Mouse (Mus musculus) midbrain, embryonic 10.5 days (tissue): Measurements from ENCODE around the gene Ubxn1. TPM values are rescaled to one million over a fixed set of nuclear protein-coding genes. Genes with fewer than 3 reads are reported as not detected.
"Not testable (repeated sequence)": the region's sequence is repeated elsewhere in the genome, so short reads cannot be mapped to it uniquely, and the experiment has no call there.

Experiments used
- DNase-seq: peaks from one replicate; pipeline ENCODE4 v3.0.0-alpha.2; 2017; ENCODE audit warnings: low spot score
- H3K27ac ChIP-seq: fragments of 300-500 bp; sonication (generic); replicated peaks from 2 replicates; pipeline ENCODE4 v1.5.1; 2016; ENCODE audit warnings: mild to moderate bottlenecking
- H3K27me3 ChIP-seq: fragments of 300-500 bp; sonication (generic); 2 replicates; pipeline ENCODE4 v1.6.1; 2016; ENCODE audit warnings: low read depth, mild to moderate bottlenecking; ENCODE audit not compliant: poor library complexity, severe bottlenecking
- H3K36me3 ChIP-seq: fragments of 300-500 bp; sonication (generic); 2 replicates; pipeline ENCODE4 v1.6.1; 2016; ENCODE audit warnings: mild to moderate bottlenecking, moderate library complexity
- H3K4me1 ChIP-seq: fragments of 300-500 bp; sonication (generic); 2 replicates; pipeline ENCODE4 v1.6.1; 2016
- H3K4me3 ChIP-seq: fragments of 300-500 bp; sonication (generic); 2 replicates; pipeline ENCODE4 v1.5.1; 2016; ENCODE audit warnings: mild to moderate bottlenecking, moderate library complexity
- H3K9me3 ChIP-seq: fragments of 300-500 bp; sonication (generic); replicated peaks from 2 replicates; pipeline ENCODE4 v1.6.1; 2016; ENCODE audit warnings: mild to moderate bottlenecking
- WGBS: fragments of 180-500 bp; shearing (Covaris S2); methylation state at CpG from one replicate; pipeline ENCODE4 v1.1.7; 2016; 5-methylcytosine and 5-hydroxymethylcytosine counted together
- polyA plus RNA-seq: library from polyadenylated mRNA; unstranded; fragments of >200 nt; fragmentation: Nextera tagmentation; extraction: Ambion mirVana; gene quantifications from 2 replicates; pipeline ENCODE4 v1.2.1, GENCODE M21; 2016

Ubxn1 gene
- polyA plus RNA-seq, 1 experiment from 2014 or later, result 205 TPM

DNA sequence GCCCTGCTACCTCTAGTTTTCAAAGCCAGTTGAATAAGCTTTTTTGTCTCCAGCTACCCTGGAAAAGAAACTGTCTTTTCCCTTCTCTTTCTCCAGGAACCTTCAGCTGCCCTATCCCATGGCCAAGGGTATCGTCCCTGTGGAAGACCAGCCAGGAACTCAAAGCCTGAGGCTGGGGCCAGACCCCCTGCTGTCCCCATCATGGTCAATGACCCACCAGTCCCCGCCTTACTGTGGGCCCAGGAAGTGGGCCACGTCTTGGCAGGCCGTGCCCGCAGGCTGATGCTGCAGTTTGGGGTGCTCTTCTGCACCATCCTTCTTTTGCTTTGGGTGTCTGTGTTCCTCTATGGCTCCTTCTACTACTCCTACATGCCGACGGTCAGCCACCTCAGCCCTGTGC lies 30.3 kb upstream of the Ubxn1 start:
- Histone ChIP-seq H3K4me1 (peaks cover 46% of the 10 kb centered on the region), H3K27ac (peak overlapping the region; percentile 98), H3K36me3 (peaks cover 43% of the 10 kb centered on the region), H3K27me3 (no peaks in the 10 kb centered on the region), H3K4me3 (peak overlapping the region; percentile 61; the same call in 1 of the 2 replicates), H3K9me3 (no peaks in the 10 kb centered on the region)
- no peak for DNase-seq
- WGBS, result 92% methylated on average over 7 of the region's 7 CpGs

DNA sequence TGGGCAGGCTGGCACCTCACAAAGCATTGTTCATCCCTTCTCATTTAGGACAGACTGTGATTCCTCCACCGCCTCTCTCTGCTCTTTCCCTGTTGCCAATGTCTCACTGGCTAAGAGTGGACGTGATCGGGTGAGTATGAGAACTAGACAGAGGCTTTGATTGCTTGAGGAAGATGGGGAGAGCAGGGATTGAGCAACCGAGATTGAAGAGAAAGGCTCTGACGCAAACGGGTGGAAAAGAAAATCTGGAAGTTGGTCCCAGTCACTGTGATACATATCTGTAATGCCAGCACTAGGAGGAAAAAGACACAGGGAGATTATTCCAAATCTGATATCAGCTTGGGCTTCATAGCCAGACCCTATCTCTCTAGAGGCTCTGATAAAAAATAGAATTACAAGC lies 28.3 kb upstream of the Ubxn1 start:
- no peak for DNase-seq
- no peaks in the 10 kb centered on the region for H3K9me3 ChIP-seq
- 90% methylated on average over 6 of the region's 6 CpGs for WGBS
- H3K27me3 ChIP-seq, result no peaks in the 10 kb centered on the region
- H3K4me3 ChIP-seq, result no peak overlapping the region
- no peak overlapping the region for H3K27ac ChIP-seq
- peaks cover 53% of the 10 kb centered on the region for H3K36me3 ChIP-seq
- peaks cover 35% of the 10 kb centered on the region for H3K4me1 ChIP-seq

DNA sequence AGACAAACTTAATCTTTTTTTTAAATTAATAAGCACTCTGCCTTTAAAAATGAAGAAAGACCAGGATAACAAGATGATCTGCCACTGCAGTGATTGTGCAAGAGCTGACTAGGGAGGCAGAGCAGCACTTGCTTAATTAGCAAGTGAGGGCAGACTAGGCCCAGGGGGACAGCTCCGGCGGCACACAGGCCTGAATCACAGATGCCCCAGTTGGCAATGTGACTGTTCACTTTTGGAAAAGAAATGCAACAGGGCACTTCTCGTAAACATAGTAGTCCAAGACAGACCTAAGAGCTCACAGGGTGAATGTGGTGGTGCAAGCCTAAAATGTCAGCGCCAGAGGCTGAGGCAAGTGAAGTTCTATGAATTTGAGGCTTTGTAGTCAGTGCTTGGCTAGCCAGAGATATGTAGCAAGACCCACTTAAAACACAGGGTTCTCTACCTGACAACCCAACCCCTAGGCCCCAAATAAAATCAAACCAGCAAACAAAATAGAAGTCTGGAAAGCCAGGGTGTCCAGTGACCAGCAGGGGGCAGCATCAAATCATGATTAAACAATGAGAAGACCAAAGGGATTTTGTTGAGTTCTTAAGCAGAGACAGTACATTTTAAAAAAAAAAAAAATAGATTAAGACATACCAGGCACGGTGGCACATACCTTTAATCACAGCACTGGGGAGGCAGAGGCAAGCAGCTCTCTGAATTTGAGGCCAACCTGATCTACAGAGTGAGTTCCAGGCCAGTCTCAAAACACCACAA lies 26.7 kb upstream of the Ubxn1 start:
- Histone ChIP-seq H3K9me3 (no peaks in the 10 kb centered on the region), H3K4me1 (peaks cover 19% of the 10 kb centered on the region), H3K27ac (no peak overlapping the region), H3K4me3 (no peak overlapping the region), H3K36me3 (peaks cover 60% of the 10 kb centered on the region), H3K27me3 (no peaks in the 10 kb centered on the region)
- 71% methylated on average over 5 of the region's 5 CpGs for WGBS
- peak; percentile 69 for DNase-seq

DNA sequence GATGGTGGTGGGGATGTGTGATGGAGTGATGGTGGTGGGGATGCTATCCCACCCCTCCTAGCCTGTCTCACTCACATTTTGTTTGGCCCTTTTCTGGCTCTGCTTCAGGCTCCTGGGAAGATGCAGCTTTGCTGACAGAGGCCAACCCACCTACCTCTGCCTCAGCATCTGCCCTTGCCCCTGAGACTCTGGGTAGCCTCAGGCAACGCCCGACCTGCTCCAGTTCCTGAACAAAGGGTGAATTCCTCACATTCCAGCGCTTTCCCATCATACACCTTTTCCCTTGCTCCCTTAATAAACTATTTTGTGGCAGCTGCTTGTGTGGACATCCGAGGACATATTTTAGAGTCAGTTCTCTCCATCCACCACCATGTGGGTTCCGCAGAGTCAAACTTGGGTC lies 22.9 kb upstream of the Ubxn1 start:
- H3K27ac ChIP-seq, result no peak overlapping the region
- 86% methylated on average over 5 of the region's 5 CpGs for WGBS
- H3K4me3 ChIP-seq, result no peak overlapping the region
- peaks cover 7% of the 10 kb centered on the region; the same call in 1 of the 2 replicates for H3K4me1 ChIP-seq
- no peaks in the 10 kb centered on the region for H3K9me3 ChIP-seq
- no peaks in the 10 kb centered on the region for H3K27me3 ChIP-seq
- peaks cover 38% of the 10 kb centered on the region for H3K36me3 ChIP-seq
- no peak for DNase-seq

DNA sequence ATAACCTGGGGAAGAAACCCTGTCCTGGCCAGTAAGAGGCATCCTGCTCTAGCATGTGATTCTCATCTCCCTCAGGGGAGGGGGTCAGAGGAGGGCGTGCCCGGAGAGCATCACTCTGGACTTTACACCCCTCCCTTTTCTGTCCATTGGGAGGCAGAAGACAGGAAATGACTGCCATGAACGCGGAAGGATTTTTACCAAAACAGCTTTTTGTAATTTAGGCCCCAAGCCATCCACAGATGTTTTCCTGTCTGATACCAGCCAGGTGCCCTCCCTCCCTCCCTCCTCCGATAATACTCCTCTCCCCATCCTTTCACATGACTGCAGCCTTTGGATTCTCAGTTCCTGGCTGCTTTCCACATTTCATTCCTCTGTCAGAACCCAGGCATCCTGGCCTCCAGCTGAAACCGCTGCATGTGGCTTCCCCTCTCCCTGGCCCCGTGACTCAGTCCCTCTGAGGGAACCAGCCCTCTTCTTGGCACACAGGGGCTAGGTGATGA lies 20.8 kb upstream of the Ubxn1 start, which contains the start of gene Lrrn4cl:
TSS of gene Lrrn4cl (plus strand) at position 367 of the 500 bp plus-strand sequence.
- no peak for DNase-seq

DNA sequence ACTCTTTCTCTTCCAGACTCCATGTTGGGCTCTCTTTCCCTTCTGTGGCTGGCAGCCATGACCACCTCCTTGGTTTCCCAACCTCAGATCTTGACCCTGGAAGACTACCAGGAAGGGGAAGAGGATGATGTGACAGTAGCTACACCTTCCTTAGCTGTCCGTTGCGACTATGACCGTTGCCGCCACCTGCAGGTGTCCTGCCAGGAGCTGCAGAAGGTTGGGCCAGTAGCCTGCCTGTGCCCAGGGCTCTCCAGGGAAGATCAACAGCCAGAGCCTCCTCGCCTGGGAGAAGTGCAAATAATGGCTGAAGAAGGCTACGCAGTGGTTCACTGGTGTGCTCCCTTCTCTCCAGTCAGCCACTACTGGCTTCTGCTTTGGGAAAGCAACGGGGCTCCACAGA lies 19.7 kb upstream of the Ubxn1 start:
- Histone ChIP-seq H3K27ac (no peak overlapping the region), H3K4me3 (no peak overlapping the region), H3K27me3 (no peaks in the 10 kb centered on the region), H3K4me1 (peaks cover 7% of the 10 kb centered on the region; the same call in 1 of the 2 replicates), H3K9me3 (no peaks in the 10 kb centered on the region), H3K36me3 (peaks cover 20% of the 10 kb centered on the region)
- no peak for DNase-seq
- WGBS, result 55% methylated on average over 7 of the region's 7 CpGs

More for the DNA sequence above, 20.8 kb upstream of the Ubxn1 start, which contains the start of gene Lrrn4cl:
- WGBS, result 36% methylated on average over 7 of the region's 7 CpGs
- Histone ChIP-seq H3K27me3 (no peaks in the 10 kb centered on the region), H3K9me3 (no peaks in the 10 kb centered on the region), H3K27ac (0 out of 2 replicates have a peak within 1 kb of the TSS, but pooled peaks have one; percentile 38), H3K36me3 (peaks cover 32% of the 10 kb centered on the region), H3K4me3 (no peak within 1 kb of the TSS), H3K4me1 (peaks cover 7% of the 10 kb centered on the region; the same call in 1 of the 2 replicates)

DNA sequence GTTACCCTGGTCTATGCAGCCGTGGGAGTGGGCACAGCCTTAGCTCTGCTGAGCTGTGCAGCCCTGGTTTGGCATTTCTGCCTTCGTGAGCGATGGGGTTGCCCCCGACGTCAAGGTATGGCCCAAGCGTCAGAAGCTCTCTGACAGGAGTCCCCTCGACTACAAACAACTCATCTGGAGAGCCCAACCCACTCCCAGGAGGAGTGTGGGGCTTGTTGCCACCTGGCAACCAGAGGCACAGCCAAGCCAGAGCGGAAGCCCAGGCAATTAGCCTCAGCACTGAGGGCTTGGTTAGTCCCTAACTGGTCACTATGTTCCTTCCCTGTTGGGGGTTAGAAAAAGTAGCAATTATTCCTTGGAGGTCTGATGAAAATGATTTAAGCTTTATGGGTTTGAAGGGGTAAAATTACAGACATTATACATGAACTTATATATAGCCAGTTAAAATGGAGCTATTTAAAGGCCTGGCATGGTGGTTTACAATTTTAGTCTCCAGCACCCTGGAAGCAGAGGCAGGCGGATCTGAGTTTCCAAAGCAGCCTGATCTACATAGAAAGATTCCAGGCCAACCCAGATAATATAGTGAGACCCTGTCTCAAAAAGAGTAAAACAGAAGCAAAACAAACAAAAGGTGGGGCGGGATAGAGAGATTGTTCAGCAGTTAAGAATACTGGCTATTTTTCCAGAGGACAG lies 18.9 kb upstream of the Ubxn1 start:
- Histone ChIP-seq H3K9me3 (no peaks in the 10 kb centered on the region), H3K27ac (no peak overlapping the region), H3K27me3 (no peaks in the 10 kb centered on the region), H3K4me1 (peaks cover 7% of the 10 kb centered on the region; the same call in 1 of the 2 replicates), H3K4me3 (no peak overlapping the region), H3K36me3 (peaks cover 13% of the 10 kb centered on the region)
- DNase-seq, result no peak
- 62% methylated on average over 10 of the region's 10 CpGs for WGBS

DNA sequence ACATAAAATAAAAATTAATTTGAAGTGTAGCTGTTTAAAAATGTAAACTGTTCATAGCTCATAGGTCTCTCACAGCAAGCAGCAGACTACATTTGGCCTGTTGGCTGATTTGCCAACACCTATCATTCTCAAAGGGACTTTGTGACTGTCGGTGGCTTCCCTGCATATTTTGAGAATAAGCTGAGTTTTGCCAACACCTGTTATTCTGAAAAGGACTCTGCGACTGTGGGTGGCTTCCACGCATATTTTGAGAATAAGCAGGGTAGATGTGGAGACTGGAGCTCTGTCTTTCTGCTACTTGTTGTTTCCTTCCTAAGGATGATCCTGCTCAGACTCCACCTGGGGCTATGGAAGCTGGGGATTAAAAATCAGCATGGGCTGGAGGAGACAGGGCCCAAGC lies 18.2 kb upstream of the Ubxn1 start:
- Histone ChIP-seq H3K27ac (no peak overlapping the region), H3K4me1 (peaks cover 7% of the 10 kb centered on the region; the same call in 1 of the 2 replicates), H3K9me3 (no peaks in the 10 kb centered on the region), H3K36me3 (peaks cover 5% of the 10 kb centered on the region), H3K27me3 (no peaks in the 10 kb centered on the region), H3K4me3 (no peak overlapping the region)
- 85% methylated on average over 3 of the region's 3 CpGs for WGBS
- DNase-seq, result no peak

DNA sequence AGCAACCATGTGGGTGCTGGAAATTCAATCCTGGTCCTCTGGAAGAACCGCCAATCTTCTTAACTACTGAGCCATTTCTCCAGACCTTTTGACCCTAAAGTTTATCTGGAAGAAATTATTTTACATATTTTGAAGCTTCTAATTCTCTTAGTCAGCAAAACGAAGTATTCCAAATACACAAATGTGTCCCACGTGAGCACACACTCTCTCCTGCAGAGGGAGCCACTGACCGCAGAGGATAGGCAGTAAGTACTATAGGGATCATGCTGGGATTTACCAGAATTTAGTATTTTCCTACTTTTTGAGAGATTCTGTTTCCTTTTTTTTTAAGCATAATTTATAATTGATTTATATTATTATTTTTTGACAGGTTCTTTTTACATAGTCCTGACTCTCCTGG lies 13.6 kb upstream of the Ubxn1 start:
- WGBS, result 46% methylated on average over 4 of the region's 4 CpGs
- H3K27ac ChIP-seq, result no peak overlapping the region
- no peaks in the 10 kb centered on the region for H3K27me3 ChIP-seq
- DNase-seq, result no peak
- H3K4me1 ChIP-seq, result no peaks in the 10 kb centered on the region
- no peak overlapping the region for H3K4me3 ChIP-seq
- no peaks in the 10 kb centered on the region for H3K36me3 ChIP-seq
- H3K9me3 ChIP-seq, result no peaks in the 10 kb centered on the region

DNA sequence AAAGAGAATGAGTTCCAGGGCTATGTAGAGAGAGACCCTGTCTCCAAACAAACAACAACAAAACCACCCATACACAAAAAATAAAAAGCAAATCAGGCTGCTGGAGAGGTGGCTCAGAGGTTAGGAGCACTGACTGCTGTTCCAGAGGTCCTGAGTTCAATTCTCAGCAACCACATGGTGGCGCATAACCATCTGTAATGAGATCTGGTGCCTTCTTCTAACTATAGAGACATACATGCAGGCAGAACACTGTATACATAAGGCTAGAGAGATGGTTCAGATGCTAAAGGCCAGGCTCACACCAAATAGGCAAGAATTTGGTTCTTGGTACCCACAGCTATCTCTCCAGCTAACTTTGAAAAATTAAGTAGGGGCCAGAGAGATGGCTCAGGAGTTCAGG lies 12.3 kb upstream of the Ubxn1 start:
- DNase-seq, result no peak
- Histone ChIP-seq H3K27me3 (no peaks in the 10 kb centered on the region), H3K27ac (no peak overlapping the region), H3K36me3 (no peaks in the 10 kb centered on the region), H3K4me1 (no peaks in the 10 kb centered on the region), H3K4me3 (no peak overlapping the region), H3K9me3 (no peaks in the 10 kb centered on the region)
- WGBS, result 25% methylated on average over 1 of the region's 1 CpGs

DNA sequence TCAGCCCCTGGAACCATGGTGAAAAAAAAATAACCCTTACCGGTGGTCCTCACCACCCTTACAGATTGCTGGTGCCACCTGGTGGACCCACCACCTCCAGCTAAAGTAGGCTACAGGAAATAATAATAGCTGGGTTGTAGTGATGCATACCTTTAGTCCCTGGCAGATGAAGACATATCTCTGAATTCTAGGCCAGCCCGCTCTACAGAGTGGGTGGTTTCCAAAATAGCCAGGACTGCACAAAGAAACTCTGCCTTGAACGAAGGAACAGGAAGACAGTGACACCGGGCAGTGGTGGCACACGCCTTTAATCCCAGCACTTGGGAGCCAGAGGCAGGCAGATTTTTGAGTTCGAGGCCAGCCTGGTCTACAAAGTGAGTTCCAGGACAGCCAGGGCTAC lies 7.0 kb upstream of the Ubxn1 start:
- H3K27ac ChIP-seq, result no peak overlapping the region
- no peaks in the 10 kb centered on the region for H3K4me1 ChIP-seq
- H3K4me3 ChIP-seq, result no peak overlapping the region
- WGBS, result 85% methylated on average over 6 of the region's 6 CpGs
- H3K36me3 ChIP-seq, result no peaks in the 10 kb centered on the region
- no peak for DNase-seq
- no peaks in the 10 kb centered on the region for H3K9me3 ChIP-seq
- no peaks in the 10 kb centered on the region for H3K27me3 ChIP-seq

DNA sequence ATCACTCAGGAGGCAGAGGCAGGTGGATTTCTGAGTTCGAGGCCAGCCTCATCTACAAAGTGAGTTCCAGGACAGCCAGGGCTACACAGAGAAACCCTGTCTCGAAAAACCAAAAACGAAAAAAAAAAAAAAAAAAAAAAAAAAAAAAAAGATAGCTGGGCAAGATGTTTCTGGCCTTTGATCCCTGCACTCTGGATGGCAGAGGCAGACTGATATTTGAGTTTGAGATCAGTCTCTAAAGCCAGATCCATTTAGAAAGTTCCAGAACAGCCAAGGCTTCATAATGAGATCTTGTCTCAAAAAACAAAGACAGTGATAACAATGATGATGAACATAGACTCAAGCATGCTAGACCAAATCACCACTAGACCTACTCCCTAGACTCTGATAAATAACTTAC lies 915 bp upstream of the Ubxn1 start:
- not testable (repeated sequence) for H3K27me3 ChIP-seq, H3K9me3 ChIP-seq, DNase-seq, H3K27ac ChIP-seq, H3K4me3 ChIP-seq
- WGBS, result 75% methylated on average over 3 of the region's 3 CpGs
- H3K36me3 ChIP-seq, result peaks cover 25% of the 10 kb centered on the region
- H3K4me1 ChIP-seq, result peaks cover 13% of the 10 kb centered on the region

DNA sequence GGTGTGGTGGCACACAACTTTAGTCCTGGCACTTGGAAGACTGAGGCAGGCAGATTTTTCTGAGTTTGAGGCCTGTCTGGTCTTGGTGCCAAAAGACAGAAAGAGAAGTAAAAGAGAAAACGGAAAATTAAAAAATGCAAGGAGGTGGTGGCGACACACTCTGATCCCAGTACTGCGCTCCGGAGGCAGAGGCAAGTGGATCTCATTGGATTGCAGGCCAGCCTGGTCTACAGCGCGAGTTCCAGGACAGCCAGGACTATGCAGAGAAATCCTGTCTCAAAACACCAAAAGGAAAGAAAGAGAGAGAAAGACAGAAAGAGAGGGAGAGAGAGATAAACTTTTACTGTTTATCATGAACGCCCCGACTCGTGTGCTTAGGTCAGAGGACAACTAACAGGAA lies 458 bp upstream of the Ubxn1 start:
- H3K36me3 ChIP-seq, result peaks cover 30% of the 10 kb centered on the region
- H3K27ac ChIP-seq, result peak overlapping the region; percentile 92
- H3K4me3 ChIP-seq, result peak overlapping the region; percentile 91
- H3K9me3 ChIP-seq, result no peaks in the 10 kb centered on the region
- no peaks in the 10 kb centered on the region for H3K27me3 ChIP-seq
- no peak for DNase-seq
- peaks cover 13% of the 10 kb centered on the region for H3K4me1 ChIP-seq
- 67% methylated on average over 9 of the region's 9 CpGs for WGBS
